Mouse (Mus musculus) kidney, postnatal 0 days (tissue): ENCODE measurements around the gene Taf5l. TPM values are rescaled to one million over a fixed set of nuclear protein-coding genes. Genes with fewer than 3 reads are reported as not detected.

Experiments
- ATAC-seq: fragments of 200-750 bp; cut with Nextera tagmentation; replicated peaks from 2 replicates; pipeline ENCODE4 v1.8.0; 2017; ENCODE audit warnings: low read depth, moderate number of reproducible peaks, moderate TSS enrichment, moderate library complexity; ENCODE audit not compliant: low FRiP score
- DNase-seq: peaks from one replicate; pipeline ENCODE4 v3.0.0-alpha.2; 2016; ENCODE audit warnings: low spot score
- H3K27ac ChIP-seq: fragments of 300-500 bp; sonication (generic); 2 replicates; pipeline ENCODE4 v1.5.1; 2014; ENCODE audit warnings: mild to moderate bottlenecking
- H3K27me3 ChIP-seq: fragments of 300-500 bp; sonication (generic); 2 replicates; pipeline ENCODE4 v1.6.1; 2014; ENCODE audit warnings: low read length, mixed read lengths; ENCODE audit not compliant: insufficient read depth
- H3K36me3 ChIP-seq: fragments of 300-500 bp; sonication (generic); 2 replicates; pipeline ENCODE4 v1.6.1; 2014; ENCODE audit warnings: low read length, mixed read lengths; ENCODE audit not compliant: insufficient read depth
- H3K4me1 ChIP-seq: fragments of 300-500 bp; sonication (generic); replicated peaks from 2 replicates; pipeline ENCODE4 v1.6.1; 2014; ENCODE audit warnings: antibody characterized with exemption, low read length, mixed read lengths; ENCODE audit not compliant: insufficient read depth
- H3K4me2 ChIP-seq: fragments of 300-500 bp; sonication (generic); 2 replicates; pipeline ENCODE4 v1.6.1; 2014; ENCODE audit warnings: mild to moderate bottlenecking, low read length, moderate library complexity, mixed read lengths
- H3K4me3 ChIP-seq: fragments of 300-500 bp; sonication (generic); replicated peaks from 2 replicates; pipeline ENCODE4 v1.5.1; 2014; ENCODE audit warnings: low read depth, low read length
- H3K9ac ChIP-seq: fragments of 300-500 bp; sonication (generic); 2 replicates; pipeline ENCODE4 v1.6.1; 2014; ENCODE audit warnings: low read depth, low read length
- H3K9me3 ChIP-seq: fragments of 300-500 bp; sonication (generic); replicated peaks from 2 replicates; pipeline ENCODE4 v1.6.1; 2016; ENCODE audit warnings: low read length, inconsistent platforms, mixed read lengths
- CTCF ChIP-seq: IDR thresholded peaks from 2 replicates; pipeline ENCODE4 v1.5.1; 2016; ENCODE audit warnings: antibody characterized with exemption, low read depth, mild to moderate bottlenecking, moderate library complexity
- WGBS: fragments of 180-500 bp; shearing (Covaris S2); extraction: QIAGEN DNeasy Blood & Tissue Kit; methylation state at CpG from one replicate; pipeline ENCODE4 v1.1.7; 2014; 5-methylcytosine and 5-hydroxymethylcytosine counted together
- polyA plus RNA-seq: library from polyadenylated mRNA; unstranded; fragments of >200 nt; fragmentation: Nextera tagmentation; extraction: Ambion mirVana; gene quantifications from 2 replicates; pipeline ENCODE4 v1.2.1, GENCODE M21; 2015

Taf5l gene
- polyA plus RNA-seq, 1 experiment from 2014 or later: 32.5 TPM

- no peak for TF ChIP-seq CTCF
- WGBS: 54% methylated on average over 4 of the region's 4 CpGs
- Histone ChIP-seq H3K36me3 (peaks cover 4% of the 10 kb centered on the region), H3K4me1 (no peaks in the 10 kb centered on the region), H3K4me3 (no peak overlapping the region), H3K4me2 (no peak overlapping the region), H3K27me3 (no peaks in the 10 kb centered on the region), H3K27ac (no peak overlapping the region), H3K9me3 (no peaks in the 10 kb centered on the region), H3K9ac (no peak overlapping the region)
- no peak; the same call in 1 of the 2 replicates for ATAC-seq
- DNase-seq: no peak
Measured at GRCm38 (mm10) chr8:124052568-124052967, 31.4 kb upstream of the Taf5l start.

GRCm38 (mm10) chr8:124052110-124052509 lies 30.9 kb upstream of the Taf5l start:
- Histone ChIP-seq H3K9ac (no peak overlapping the region), H3K36me3 (peaks cover 8% of the 10 kb centered on the region), H3K9me3 (no peaks in the 10 kb centered on the region), H3K4me1 (no peaks in the 10 kb centered on the region), H3K4me2 (no peak overlapping the region), H3K27me3 (no peaks in the 10 kb centered on the region), H3K27ac (no peak overlapping the region), H3K4me3 (no peak overlapping the region)
- DNase-seq (peak; percentile 83), ATAC-seq (peak; percentile 63)
- TF ChIP-seq CTCF: peak; percentile 97
- 15% methylated on average over 3 of the region's 3 CpGs for WGBS

GRCm38 (mm10) chr8:124045856-124046255 lies 24.7 kb upstream of the Taf5l start:
- Histone ChIP-seq H3K27me3 (no peaks in the 10 kb centered on the region), H3K4me1 (no peaks in the 10 kb centered on the region), H3K4me3 (no peak overlapping the region), H3K36me3 (peaks cover 28% of the 10 kb centered on the region), H3K27ac (no peak overlapping the region), H3K4me2 (no peak overlapping the region), H3K9me3 (no peaks in the 10 kb centered on the region), H3K9ac (no peak overlapping the region)
- no peak for TF ChIP-seq CTCF
- DNase-seq (no peak), ATAC-seq (no peak)
- 84% methylated on average over 8 of the region's 8 CpGs for WGBS

GRCm38 (mm10) chr8:124044931-124045330 lies 23.7 kb upstream of the Taf5l start:
- no peak for TF ChIP-seq CTCF
- Histone ChIP-seq H3K27me3 (no peaks in the 10 kb centered on the region), H3K9ac (no peak overlapping the region), H3K4me1 (no peaks in the 10 kb centered on the region), H3K4me2 (no peak overlapping the region), H3K36me3 (peaks cover 32% of the 10 kb centered on the region), H3K4me3 (no peak overlapping the region), H3K9me3 (no peaks in the 10 kb centered on the region), H3K27ac (no peak overlapping the region)
- 91% methylated on average over 12 of the region's 12 CpGs for WGBS
- DNase-seq: no peak
- no peak for ATAC-seq

- Histone ChIP-seq H3K4me1 (no peaks in the 10 kb centered on the region), H3K9ac (no peak overlapping the region), H3K27me3 (no peaks in the 10 kb centered on the region), H3K27ac (no peak overlapping the region), H3K4me3 (no peak overlapping the region), H3K36me3 (peaks cover 36% of the 10 kb centered on the region), H3K4me2 (no peak overlapping the region), H3K9me3 (no peaks in the 10 kb centered on the region)
- DNase-seq (no peak), ATAC-seq (no peak)
- WGBS: 81% methylated on average over 5 of the region's 5 CpGs
- TF ChIP-seq CTCF: no peak
Measured at GRCm38 (mm10) chr8:124044421-124044820, 23.2 kb upstream of the Taf5l start.

GRCm38 (mm10) chr8:124042201-124042600 lies 21.0 kb upstream of the Taf5l start:
- 77% methylated on average over 1 of the region's 1 CpGs for WGBS
- TF ChIP-seq CTCF: peak; percentile 15; the same call in 1 of the 2 replicates
- Histone ChIP-seq H3K9me3 (no peaks in the 10 kb centered on the region), H3K27ac (no peak overlapping the region), H3K4me3 (no peak overlapping the region), H3K36me3 (peaks cover 49% of the 10 kb centered on the region), H3K27me3 (no peaks in the 10 kb centered on the region), H3K4me1 (no peaks in the 10 kb centered on the region), H3K9ac (no peak overlapping the region), H3K4me2 (no peak overlapping the region)
- DNase-seq (no peak), ATAC-seq (no peak)

- DNase-seq (no peak), ATAC-seq (no peak)
- H3K27ac ChIP-seq: no peak overlapping the region
- no peak overlapping the region for H3K9ac ChIP-seq
- no peak overlapping the region for H3K4me2 ChIP-seq
- H3K4me3 ChIP-seq: no peak overlapping the region
- no peaks in the 10 kb centered on the region for H3K4me1 ChIP-seq
- H3K27me3 ChIP-seq: no peaks in the 10 kb centered on the region
- peaks cover 42% of the 10 kb centered on the region for H3K36me3 ChIP-seq
- TF ChIP-seq CTCF: no peak
- H3K9me3 ChIP-seq: no peaks in the 10 kb centered on the region
- WGBS: 87% methylated on average over 4 of the region's 4 CpGs
Measured at GRCm38 (mm10) chr8:124039351-124039750, 18.2 kb upstream of the Taf5l start.
